Mouse (Mus musculus): ENCODE measurements around the gene Fgfrl1. TPM values are rescaled to one million over a fixed set of nuclear protein-coding genes. Genes with fewer than 3 reads are reported as not detected.

Gene Fgfrl1
- polyA plus RNA-seq, 1 experiment from 2014 or later, result 32.7 TPM

GRCm38 (mm10) chr5:108689091-108689490, 3.1 kb upstream of the Fgfrl1 start:
- Histone ChIP-seq H3K27ac (ENCODE audit: low read depth, low read length) (no peak overlapping the region), H3K36me3 (ENCODE audit: control insufficient read depth, insufficient read depth, low read length) (no peaks in the 10 kb centered on the region), H3K9ac (ENCODE audit: low read depth, low read length) (no peak overlapping the region), H3K4me1 (ENCODE audit: control insufficient read depth, insufficient read depth, low read length) (peaks cover 9% of the 10 kb centered on the region; the same call in 1 of the 2 replicates), H3K4me2 (replicated peaks; ENCODE audit: low read depth, low read length) (no peak overlapping the region), H3K27me3 (ENCODE audit: control insufficient read depth, insufficient read depth, low read length) (no peaks in the 10 kb centered on the region), H3K4me3 (ENCODE audit: low read length) (no peak overlapping the region), H3K9me3 (ENCODE audit: control insufficient read depth, low read length) (no peaks in the 10 kb centered on the region)
- ATAC-seq (ENCODE audit: low FRiP score, low TSS enrichment), result no peak
- WGBS, result 78% methylated on average over 5 of the region's 5 CpGs

GRCm38 (mm10) chr5:108691152-108691551, 1.0 kb upstream of the Fgfrl1 start:
- no peak overlapping the region for H3K4me2 ChIP-seq (replicated peaks; ENCODE audit: low read depth, low read length)

GRCm38 (mm10) chr5:108693872-108694288, 1.7 kb downstream of the Fgfrl1 start:
- no peaks in the 10 kb centered on the region for H3K27me3 ChIP-seq (ENCODE audit: control insufficient read depth, insufficient read depth, low read length)
- H3K27ac ChIP-seq (ENCODE audit: low read depth, low read length), result no peak overlapping the region
- H3K4me1 ChIP-seq (ENCODE audit: control insufficient read depth, insufficient read depth, low read length), result peaks cover 34% of the 10 kb centered on the region
- peak overlapping the region; percentile 86 for H3K4me3 ChIP-seq (ENCODE audit: low read length)
- H3K9ac ChIP-seq (ENCODE audit: low read depth, low read length), result peak overlapping the region; percentile 83
- H3K36me3 ChIP-seq (ENCODE audit: control insufficient read depth, insufficient read depth, low read length), result no peaks in the 10 kb centered on the region
- under 1% methylated on average over 28 of the region's 43 CpGs for WGBS
- H3K4me2 ChIP-seq (replicated peaks; ENCODE audit: low read depth, low read length), result peak overlapping the region; percentile 73
- no peaks in the 10 kb centered on the region for H3K9me3 ChIP-seq (ENCODE audit: control insufficient read depth, low read length)
- peak; percentile 94 for ATAC-seq (ENCODE audit: low FRiP score, low TSS enrichment)

More at GRCm38 (mm10) chr5:108691152-108691551, 1.0 kb upstream of the Fgfrl1 start:
- no peaks in the 10 kb centered on the region for H3K36me3 ChIP-seq (ENCODE audit: control insufficient read depth, insufficient read depth, low read length)
- WGBS, result 83% methylated on average over 4 of the region's 4 CpGs
- H3K4me1 ChIP-seq (ENCODE audit: control insufficient read depth, insufficient read depth, low read length), result peaks cover 17% of the 10 kb centered on the region
- H3K9me3 ChIP-seq (ENCODE audit: control insufficient read depth, low read length), result no peaks in the 10 kb centered on the region
- ATAC-seq (ENCODE audit: low FRiP score, low TSS enrichment), result no peak
- no peaks in the 10 kb centered on the region for H3K27me3 ChIP-seq (ENCODE audit: control insufficient read depth, insufficient read depth, low read length)
- H3K27ac ChIP-seq (ENCODE audit: low read depth, low read length), result no peak overlapping the region
- H3K4me3 ChIP-seq (ENCODE audit: low read length), result no peak overlapping the region
- no peak overlapping the region for H3K9ac ChIP-seq (ENCODE audit: low read depth, low read length)

- Histone ChIP-seq H3K36me3 (ENCODE audit: control insufficient read depth, insufficient read depth, low read length) (no peaks in the 10 kb centered on the region), H3K9ac (ENCODE audit: low read depth, low read length) (peak overlapping the region; percentile 83), H3K27ac (ENCODE audit: low read depth, low read length) (0 out of 2 replicates have a peak overlapping the region, but pooled peaks have one; percentile 6), H3K4me2 (replicated peaks; ENCODE audit: low read depth, low read length) (peak overlapping the region; percentile 73), H3K9me3 (ENCODE audit: control insufficient read depth, low read length) (no peaks in the 10 kb centered on the region), H3K4me1 (ENCODE audit: control insufficient read depth, insufficient read depth, low read length) (peaks cover 35% of the 10 kb centered on the region), H3K27me3 (ENCODE audit: control insufficient read depth, insufficient read depth, low read length) (no peaks in the 10 kb centered on the region), H3K4me3 (ENCODE audit: low read length) (peak overlapping the region; percentile 86)
- WGBS, result under 1% methylated on average over 73 of the region's 99 CpGs
- ATAC-seq (ENCODE audit: low FRiP score, low TSS enrichment), result peak; percentile 41
These were observed 2.4 kb downstream of the Fgfrl1 start for GRCm38 (mm10) chr5:108694352-108695261.

- ATAC-seq (ENCODE audit: low FRiP score, low TSS enrichment), result no peak
- peaks cover 47% of the 10 kb centered on the region for H3K4me1 ChIP-seq (ENCODE audit: control insufficient read depth, insufficient read depth, low read length)
- H3K4me3 ChIP-seq (ENCODE audit: low read length), result no peak overlapping the region
- no peaks in the 10 kb centered on the region for H3K27me3 ChIP-seq (ENCODE audit: control insufficient read depth, insufficient read depth, low read length)
- 93% methylated on average over 11 of the region's 12 CpGs for WGBS
- H3K27ac ChIP-seq (ENCODE audit: low read depth, low read length), result no peak overlapping the region
- no peaks in the 10 kb centered on the region for H3K36me3 ChIP-seq (ENCODE audit: control insufficient read depth, insufficient read depth, low read length)
- H3K4me2 ChIP-seq (replicated peaks; ENCODE audit: low read depth, low read length), result peak overlapping the region; percentile 73; the same call in 1 of the 2 replicates
- no peaks in the 10 kb centered on the region for H3K9me3 ChIP-seq (ENCODE audit: control insufficient read depth, low read length)
- no peak overlapping the region; the same call in 1 of the 2 replicates for H3K9ac ChIP-seq (ENCODE audit: low read depth, low read length)
These were observed 3.7 kb downstream of the Fgfrl1 start for GRCm38 (mm10) chr5:108695861-108696260.

GRCm38 (mm10) chr5:108696542-108696941, 4.4 kb downstream of the Fgfrl1 start:
- Histone ChIP-seq H3K27ac (ENCODE audit: low read depth, low read length) (no peak overlapping the region), H3K36me3 (ENCODE audit: control insufficient read depth, insufficient read depth, low read length) (no peaks in the 10 kb centered on the region), H3K9me3 (ENCODE audit: control insufficient read depth, low read length) (no peaks in the 10 kb centered on the region), H3K4me3 (ENCODE audit: low read length) (no peak overlapping the region), H3K4me1 (ENCODE audit: control insufficient read depth, insufficient read depth, low read length) (peaks cover 54% of the 10 kb centered on the region), H3K27me3 (ENCODE audit: control insufficient read depth, insufficient read depth, low read length) (no peaks in the 10 kb centered on the region), H3K9ac (ENCODE audit: low read depth, low read length) (no peak overlapping the region), H3K4me2 (replicated peaks; ENCODE audit: low read depth, low read length) (no peak overlapping the region)
- 82% methylated on average over 3 of the region's 3 CpGs for WGBS
- no peak for ATAC-seq (ENCODE audit: low FRiP score, low TSS enrichment)

GRCm38 (mm10) chr5:108697341-108697753, 5.2 kb downstream of the Fgfrl1 start:
- Histone ChIP-seq H3K36me3 (ENCODE audit: control insufficient read depth, insufficient read depth, low read length) (no peaks in the 10 kb centered on the region), H3K27me3 (ENCODE audit: control insufficient read depth, insufficient read depth, low read length) (no peaks in the 10 kb centered on the region), H3K9me3 (ENCODE audit: control insufficient read depth, low read length) (no peaks in the 10 kb centered on the region), H3K4me2 (replicated peaks; ENCODE audit: low read depth, low read length) (no peak overlapping the region), H3K27ac (ENCODE audit: low read depth, low read length) (0 out of 2 replicates have a peak overlapping the region, but pooled peaks have one; percentile 11), H3K9ac (ENCODE audit: low read depth, low read length) (peak overlapping the region; percentile 8; the same call in 1 of the 2 replicates), H3K4me3 (ENCODE audit: low read length) (no peak overlapping the region), H3K4me1 (ENCODE audit: control insufficient read depth, insufficient read depth, low read length) (peaks cover 61% of the 10 kb centered on the region)
- ATAC-seq (ENCODE audit: low FRiP score, low TSS enrichment), result no peak
- 17% methylated on average over 4 of the region's 4 CpGs for WGBS

GRCm38 (mm10) chr5:108700346-108700745, 8.2 kb downstream of the Fgfrl1 start:
- Histone ChIP-seq H3K4me1 (ENCODE audit: control insufficient read depth, insufficient read depth, low read length) (peaks cover 54% of the 10 kb centered on the region), H3K27ac (ENCODE audit: low read depth, low read length) (peak overlapping the region; percentile 78), H3K9me3 (ENCODE audit: control insufficient read depth, low read length) (no peaks in the 10 kb centered on the region), H3K4me3 (ENCODE audit: low read length) (no peak overlapping the region), H3K36me3 (ENCODE audit: control insufficient read depth, insufficient read depth, low read length) (peaks cover 13% of the 10 kb centered on the region), H3K9ac (ENCODE audit: low read depth, low read length) (no peak overlapping the region), H3K4me2 (replicated peaks; ENCODE audit: low read depth, low read length) (no peak overlapping the region), H3K27me3 (ENCODE audit: control insufficient read depth, insufficient read depth, low read length) (no peaks in the 10 kb centered on the region)
- 27% methylated on average over 3 of the region's 3 CpGs for WGBS
- peak; percentile 13; the same call in 1 of the 2 replicates for ATAC-seq (ENCODE audit: low FRiP score, low TSS enrichment)
